Mouse (Mus musculus): ENCODE results near the gene Borcs6. TPM values are rescaled to one million over a fixed set of nuclear protein-coding genes. Genes with fewer than 3 reads are reported as not detected.

Borcs6 gene
- polyA plus RNA-seq, 1 experiment from 2014 or later, result 20.4 TPM

GRCm38 (mm10) chr11:69099915-69100345 lies 40.4 kb downstream of the Borcs6 start:
- Histone ChIP-seq H3K4me2 (ENCODE audit: low read length) (peak overlapping the region; percentile 97), H3K9me3 (replicated peaks; ENCODE audit: control insufficient read depth, low read length, poor library complexity, severe bottlenecking) (no peaks in the 10 kb centered on the region), H3K4me1 (ENCODE audit: control insufficient read depth, insufficient read depth, low read length) (peaks cover 47% of the 10 kb centered on the region), H3K9ac (ENCODE audit: low read depth, low read length) (peak overlapping the region; percentile 65), H3K4me3 (ENCODE audit: low read depth, low read length) (peak overlapping the region; percentile 59), H3K36me3 (ENCODE audit: control insufficient read depth, insufficient read depth, low read length) (peaks cover 27% of the 10 kb centered on the region), H3K27ac (ENCODE audit: low read length) (peak overlapping the region; percentile 71), H3K27me3 (ENCODE audit: control insufficient read depth, insufficient read depth, low read depth, low read length) (no peaks in the 10 kb centered on the region)
- WGBS, result under 1% methylated on average over 23 of the region's 23 CpGs
- peak; percentile 26 for ATAC-seq

- WGBS, result 92% methylated on average over 20 of the region's 20 CpGs
- no peaks in the 10 kb centered on the region for H3K27me3 ChIP-seq (ENCODE audit: control insufficient read depth, insufficient read depth, low read depth, low read length)
- H3K4me1 ChIP-seq (ENCODE audit: control insufficient read depth, insufficient read depth, low read length), result peaks cover 41% of the 10 kb centered on the region
- no peak overlapping the region for H3K4me3 ChIP-seq (ENCODE audit: low read depth, low read length)
- ATAC-seq, result no peak
- no peaks in the 10 kb centered on the region for H3K9me3 ChIP-seq (replicated peaks; ENCODE audit: control insufficient read depth, low read length, poor library complexity, severe bottlenecking)
- no peak overlapping the region for H3K27ac ChIP-seq (ENCODE audit: low read length)
- peaks cover 36% of the 10 kb centered on the region for H3K36me3 ChIP-seq (ENCODE audit: control insufficient read depth, insufficient read depth, low read length)
- peak overlapping the region; percentile 55 for H3K9ac ChIP-seq (ENCODE audit: low read depth, low read length)
- H3K4me2 ChIP-seq (ENCODE audit: low read length), result peak overlapping the region; percentile 97
These were observed 41.3 kb downstream of the Borcs6 start for GRCm38 (mm10) chr11:69100639-69101360.

GRCm38 (mm10) chr11:69101604-69102402 lies 42.3 kb downstream of the Borcs6 start:
- no peak overlapping the region for H3K4me3 ChIP-seq (ENCODE audit: low read depth, low read length)
- H3K27me3 ChIP-seq (ENCODE audit: control insufficient read depth, insufficient read depth, low read depth, low read length), result no peaks in the 10 kb centered on the region
- peaks cover 37% of the 10 kb centered on the region for H3K36me3 ChIP-seq (ENCODE audit: control insufficient read depth, insufficient read depth, low read length)
- ATAC-seq, result no peak
- H3K4me2 ChIP-seq (ENCODE audit: low read length), result no peak overlapping the region
- H3K9ac ChIP-seq (ENCODE audit: low read depth, low read length), result no peak overlapping the region
- H3K27ac ChIP-seq (ENCODE audit: low read length), result no peak overlapping the region
- peaks cover 34% of the 10 kb centered on the region for H3K4me1 ChIP-seq (ENCODE audit: control insufficient read depth, insufficient read depth, low read length)
- no peaks in the 10 kb centered on the region for H3K9me3 ChIP-seq (replicated peaks; ENCODE audit: control insufficient read depth, low read length, poor library complexity, severe bottlenecking)
- WGBS, result 92% methylated on average over 20 of the region's 21 CpGs

DNA sequence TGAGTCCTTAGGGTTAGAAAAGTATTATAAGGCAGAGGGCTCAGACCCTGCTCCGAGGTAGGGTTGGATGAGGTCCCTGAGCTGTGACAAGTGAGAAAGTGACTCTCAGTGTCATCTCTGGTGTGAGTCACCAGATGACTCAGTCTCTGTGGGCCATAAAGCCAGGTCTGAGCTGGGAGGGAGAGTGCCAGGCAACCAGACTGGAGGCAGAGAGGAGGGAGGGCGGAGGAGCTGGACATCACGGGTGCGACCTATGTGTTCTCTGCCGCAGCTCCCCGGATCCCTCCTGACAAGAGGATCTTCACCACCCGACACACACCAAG lies 42.8 kb downstream of the Borcs6 start:
- no peak overlapping the region for H3K4me3 ChIP-seq (ENCODE audit: low read depth, low read length)
- H3K36me3 ChIP-seq (ENCODE audit: control insufficient read depth, insufficient read depth, low read length), result peaks cover 40% of the 10 kb centered on the region
- WGBS, result 95% methylated on average over 7 of the region's 7 CpGs
- no peak for ATAC-seq
- peaks cover 29% of the 10 kb centered on the region for H3K4me1 ChIP-seq (ENCODE audit: control insufficient read depth, insufficient read depth, low read length)
- H3K4me2 ChIP-seq (ENCODE audit: low read length), result no peak overlapping the region
- H3K9ac ChIP-seq (ENCODE audit: low read depth, low read length), result no peak overlapping the region
- no peaks in the 10 kb centered on the region for H3K27me3 ChIP-seq (ENCODE audit: control insufficient read depth, insufficient read depth, low read depth, low read length)
- no peak overlapping the region for H3K27ac ChIP-seq (ENCODE audit: low read length)
- no peaks in the 10 kb centered on the region for H3K9me3 ChIP-seq (replicated peaks; ENCODE audit: control insufficient read depth, low read length, poor library complexity, severe bottlenecking)

GRCm38 (mm10) chr11:69103121-69103520 lies 43.6 kb downstream of the Borcs6 start:
- 93% methylated on average over 14 of the region's 14 CpGs for WGBS
- Histone ChIP-seq H3K4me3 (ENCODE audit: low read depth, low read length) (no peak overlapping the region), H3K27ac (ENCODE audit: low read length) (no peak overlapping the region), H3K4me1 (ENCODE audit: control insufficient read depth, insufficient read depth, low read length) (peaks cover 23% of the 10 kb centered on the region), H3K9me3 (replicated peaks; ENCODE audit: control insufficient read depth, low read length, poor library complexity, severe bottlenecking) (no peaks in the 10 kb centered on the region), H3K27me3 (ENCODE audit: control insufficient read depth, insufficient read depth, low read depth, low read length) (no peaks in the 10 kb centered on the region), H3K36me3 (ENCODE audit: control insufficient read depth, insufficient read depth, low read length) (peaks cover 42% of the 10 kb centered on the region), H3K9ac (ENCODE audit: low read depth, low read length) (no peak overlapping the region), H3K4me2 (ENCODE audit: low read length) (no peak overlapping the region)
- no peak for ATAC-seq

- Histone ChIP-seq H3K9ac (ENCODE audit: low read depth, low read length) (no peak overlapping the region), H3K4me2 (ENCODE audit: low read length) (no peak overlapping the region)
- WGBS, result 90% methylated on average over 15 of the region's 15 CpGs
These were observed 44.3 kb downstream of the Borcs6 start for GRCm38 (mm10) chr11:69103531-69104435.

GRCm38 (mm10) chr11:69104487-69104886 lies 45.0 kb downstream of the Borcs6 start:
- WGBS, result 91% methylated on average over 14 of the region's 14 CpGs
- peaks cover 47% of the 10 kb centered on the region for H3K36me3 ChIP-seq (ENCODE audit: control insufficient read depth, insufficient read depth, low read length)
- H3K4me3 ChIP-seq (ENCODE audit: low read depth, low read length), result no peak overlapping the region
- H3K27ac ChIP-seq (ENCODE audit: low read length), result no peak overlapping the region
- no peak for ATAC-seq
- no peak overlapping the region for H3K4me2 ChIP-seq (ENCODE audit: low read length)
- peaks cover 11% of the 10 kb centered on the region for H3K4me1 ChIP-seq (ENCODE audit: control insufficient read depth, insufficient read depth, low read length)
- no peaks in the 10 kb centered on the region for H3K27me3 ChIP-seq (ENCODE audit: control insufficient read depth, insufficient read depth, low read depth, low read length)
- no peak overlapping the region for H3K9ac ChIP-seq (ENCODE audit: low read depth, low read length)
- H3K9me3 ChIP-seq (replicated peaks; ENCODE audit: control insufficient read depth, low read length, poor library complexity, severe bottlenecking), result no peaks in the 10 kb centered on the region

More at GRCm38 (mm10) chr11:69103531-69104435, 44.3 kb downstream of the Borcs6 start:
- H3K4me1 ChIP-seq (ENCODE audit: control insufficient read depth, insufficient read depth, low read length), result peaks cover 16% of the 10 kb centered on the region
- no peak overlapping the region for H3K27ac ChIP-seq (ENCODE audit: low read length)
- no peak for ATAC-seq
- no peaks in the 10 kb centered on the region for H3K27me3 ChIP-seq (ENCODE audit: control insufficient read depth, insufficient read depth, low read depth, low read length)
- H3K4me3 ChIP-seq (ENCODE audit: low read depth, low read length), result no peak overlapping the region
- H3K36me3 ChIP-seq (ENCODE audit: control insufficient read depth, insufficient read depth, low read length), result peaks cover 44% of the 10 kb centered on the region
- no peaks in the 10 kb centered on the region for H3K9me3 ChIP-seq (replicated peaks; ENCODE audit: control insufficient read depth, low read length, poor library complexity, severe bottlenecking)

DNA sequence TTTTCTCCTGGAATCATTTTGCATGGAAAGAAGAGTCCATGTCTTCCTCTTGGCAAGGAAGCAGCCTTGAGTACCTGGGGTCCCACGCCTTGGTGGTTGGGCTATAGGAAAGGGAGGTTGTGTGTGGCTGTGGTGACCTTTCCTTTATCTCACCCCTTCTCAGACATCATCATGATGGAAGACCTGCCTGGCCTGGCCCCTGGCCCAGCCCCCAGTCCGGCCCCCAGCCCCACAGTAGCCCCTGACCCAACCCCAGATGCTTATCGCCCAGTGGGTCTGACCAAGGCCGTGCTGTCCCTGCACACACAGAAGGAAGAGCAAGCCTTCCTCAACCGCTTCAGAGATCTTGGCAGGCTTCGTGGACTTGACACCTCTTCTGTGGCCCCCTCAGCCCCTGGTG lies 45.7 kb downstream of the Borcs6 start:
- H3K27me3 ChIP-seq (ENCODE audit: control insufficient read depth, insufficient read depth, low read depth, low read length), result no peaks in the 10 kb centered on the region
- H3K4me1 ChIP-seq (ENCODE audit: control insufficient read depth, insufficient read depth, low read length), result peaks cover 7% of the 10 kb centered on the region
- H3K9me3 ChIP-seq (replicated peaks; ENCODE audit: control insufficient read depth, low read length, poor library complexity, severe bottlenecking), result no peaks in the 10 kb centered on the region
- 84% methylated on average over 6 of the region's 6 CpGs for WGBS
- H3K9ac ChIP-seq (ENCODE audit: low read depth, low read length), result no peak overlapping the region
- H3K27ac ChIP-seq (ENCODE audit: low read length), result no peak overlapping the region
- no peak for ATAC-seq
- peaks cover 47% of the 10 kb centered on the region for H3K36me3 ChIP-seq (ENCODE audit: control insufficient read depth, insufficient read depth, low read length)
- no peak overlapping the region for H3K4me3 ChIP-seq (ENCODE audit: low read depth, low read length)
- no peak overlapping the region for H3K4me2 ChIP-seq (ENCODE audit: low read length)
